Mouse (Mus musculus): Measurements from ENCODE around the gene Smyd2.

The Smyd2 gene

DNA sequence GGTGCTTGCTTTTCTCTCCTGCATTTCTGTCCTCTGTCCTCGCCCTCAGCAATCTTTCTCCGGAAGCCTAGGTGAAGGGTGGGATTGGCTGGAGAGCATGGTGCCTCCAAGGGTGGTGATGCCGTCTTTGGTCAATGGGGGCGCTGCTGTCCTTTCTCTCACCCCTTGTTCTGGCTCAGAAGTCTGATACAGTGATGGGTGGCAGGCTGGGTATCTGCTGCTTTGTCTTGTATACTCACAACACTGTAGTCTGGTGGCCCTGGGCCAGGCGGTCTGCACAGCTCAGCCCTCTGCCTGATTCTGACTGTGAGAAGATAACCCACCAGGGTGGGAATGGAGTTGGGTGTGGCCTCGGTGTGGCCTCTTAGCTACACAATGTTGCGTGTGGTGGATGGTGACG is 51.6 kb downstream of the Smyd2 start:
- peak; percentile 88 for DNase-seq

DNA sequence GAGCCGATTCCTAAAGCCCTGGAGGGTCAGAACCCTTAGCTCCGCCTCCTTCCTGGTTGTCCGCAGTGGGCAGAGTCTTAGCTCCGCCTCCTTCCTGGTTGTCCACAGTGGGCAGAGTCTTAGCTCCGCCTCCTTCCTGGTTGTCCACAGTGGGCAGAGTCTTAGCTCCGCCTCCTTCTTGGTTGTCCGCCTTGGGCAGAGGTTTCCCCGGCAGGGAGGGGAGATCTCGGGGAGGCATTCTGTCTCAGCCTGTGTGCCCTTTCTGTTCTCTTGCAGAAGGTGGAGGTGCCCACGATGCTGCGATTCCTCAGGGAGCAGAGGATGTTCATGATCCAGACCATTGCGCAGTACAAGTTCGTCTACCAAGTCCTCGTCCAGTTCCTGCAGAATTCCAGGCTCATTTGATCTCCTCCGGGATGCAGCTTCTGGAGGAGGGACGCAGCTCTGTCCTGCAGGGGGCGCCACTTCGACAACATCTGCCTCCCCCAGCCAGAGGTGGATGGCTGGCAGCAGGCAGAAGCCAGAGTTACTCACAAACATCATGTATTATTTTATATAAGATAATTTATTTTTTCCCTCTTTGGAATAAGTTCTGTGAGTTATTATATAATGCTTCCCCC is 52.4 kb downstream of the Smyd2 start:
- DNase-seq: peak; percentile 88

DNA sequence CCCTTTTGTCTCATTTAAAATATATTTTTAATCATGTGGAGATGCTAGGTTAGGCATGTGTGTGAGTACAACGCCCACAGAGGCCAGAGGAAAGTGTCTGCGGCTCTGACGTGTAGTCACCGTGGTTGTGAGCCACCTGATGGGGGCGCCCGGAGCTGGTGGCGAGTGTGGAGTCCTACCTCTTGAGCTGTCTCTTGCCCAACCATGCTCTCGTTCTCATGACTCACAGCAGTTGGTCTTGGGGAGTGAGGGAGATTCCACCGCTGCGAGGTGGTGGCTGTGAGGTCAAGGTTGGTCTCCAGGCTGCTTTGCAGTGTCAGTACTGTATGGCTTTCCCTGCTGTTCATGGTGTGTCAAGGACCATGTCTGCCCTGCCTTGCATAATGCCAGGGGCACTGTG is 54.1 kb downstream of the Smyd2 start:
- DNase-seq: peak; percentile 90

DNA sequence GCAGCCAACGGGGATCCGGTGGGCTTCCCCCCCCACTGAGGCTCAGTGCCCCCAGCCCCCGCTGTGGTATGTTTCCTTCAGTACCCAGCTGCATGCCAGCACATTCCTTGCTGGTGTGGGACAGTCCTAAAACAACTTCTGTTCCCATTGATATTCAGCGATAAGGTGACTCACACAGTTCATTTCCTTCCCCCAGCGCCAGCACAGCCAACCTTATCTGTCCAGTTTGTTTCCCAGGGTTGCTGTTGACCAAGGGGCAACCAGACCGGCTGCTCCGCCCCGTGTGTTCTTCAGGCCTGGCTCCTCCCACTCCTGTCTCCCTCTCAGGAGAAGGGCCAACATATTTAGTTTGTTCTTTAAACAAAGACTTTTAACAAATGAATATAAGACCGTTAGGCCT is 54.7 kb downstream of the Smyd2 start:
- peak; percentile 99 for DNase-seq

DNA sequence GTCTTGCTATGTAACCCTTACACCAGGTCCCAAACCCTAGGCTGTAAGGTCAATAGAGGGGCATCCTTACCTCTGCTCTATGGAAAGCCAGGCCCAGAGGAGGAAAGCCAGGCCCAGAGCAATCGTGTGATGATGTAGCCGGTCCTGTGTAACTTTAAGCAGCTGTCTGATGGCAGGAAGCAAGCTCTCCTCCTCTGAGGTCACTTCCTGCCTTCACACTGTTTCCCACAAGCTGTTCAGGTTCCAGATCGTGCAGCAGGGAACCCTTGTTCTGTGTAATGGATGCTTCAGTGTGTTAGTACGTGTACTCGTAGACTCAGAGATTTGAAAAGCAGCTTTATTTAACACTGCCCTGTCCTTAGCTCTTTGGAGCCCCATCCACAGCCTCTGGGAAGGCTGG is 55.1 kb downstream of the Smyd2 start:
- DNase-seq: peak; percentile 97

DNA sequence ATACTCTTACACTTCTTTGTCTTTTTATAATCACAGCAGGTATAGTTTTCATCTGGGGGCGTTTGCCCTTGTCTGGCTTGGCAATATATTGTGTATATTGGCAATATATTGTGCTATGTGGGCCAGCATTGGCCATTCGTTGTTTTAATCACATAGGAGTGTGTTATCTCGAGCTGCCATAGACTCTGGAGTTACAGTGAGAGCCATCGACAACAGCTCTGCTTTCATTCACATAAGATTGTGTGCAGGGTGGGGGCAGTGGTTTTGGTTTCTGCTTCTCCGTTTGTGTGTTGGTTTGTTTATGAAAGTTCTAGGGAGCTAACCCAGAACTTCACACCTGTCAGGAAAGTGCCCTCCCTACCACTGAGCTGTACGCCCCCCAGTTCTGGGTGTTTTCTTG is 55.5 kb downstream of the Smyd2 start:
- no peak for DNase-seq

DNA sequence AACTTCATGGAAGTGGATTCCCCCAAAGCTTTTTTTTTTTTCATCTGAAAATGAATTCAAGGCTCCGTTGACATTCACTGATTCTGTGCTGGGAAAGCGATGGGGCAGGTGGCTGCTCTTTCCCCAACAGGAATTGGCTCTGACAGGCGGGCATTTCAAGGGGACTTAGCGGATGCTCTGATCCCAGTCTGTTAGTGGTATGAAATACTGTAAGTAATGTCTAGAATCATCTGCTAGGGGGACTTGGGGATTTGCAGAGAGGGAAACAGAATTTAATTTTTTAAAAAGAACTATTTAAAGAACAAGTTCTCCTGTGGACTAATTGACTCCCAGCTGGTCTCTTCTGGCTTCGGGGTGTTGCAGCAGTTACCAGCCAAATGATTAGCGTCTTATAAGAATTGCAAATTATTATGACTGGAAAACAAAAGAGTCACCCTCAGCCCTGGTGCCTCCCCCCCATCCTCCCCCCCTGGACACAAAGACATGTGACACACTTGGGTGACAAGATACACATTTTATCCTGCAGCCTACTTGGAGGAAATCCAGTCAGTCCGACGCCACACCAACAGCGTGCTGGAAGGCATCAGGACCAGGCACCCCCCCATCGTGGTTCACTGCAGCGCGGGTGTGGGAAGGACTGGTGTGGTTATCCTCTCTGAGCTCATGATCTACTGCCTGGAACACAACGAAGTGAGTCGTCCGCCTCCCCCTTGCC is 57.2 kb downstream of the Smyd2 start:
- peak; percentile 92 for DNase-seq

DNA sequence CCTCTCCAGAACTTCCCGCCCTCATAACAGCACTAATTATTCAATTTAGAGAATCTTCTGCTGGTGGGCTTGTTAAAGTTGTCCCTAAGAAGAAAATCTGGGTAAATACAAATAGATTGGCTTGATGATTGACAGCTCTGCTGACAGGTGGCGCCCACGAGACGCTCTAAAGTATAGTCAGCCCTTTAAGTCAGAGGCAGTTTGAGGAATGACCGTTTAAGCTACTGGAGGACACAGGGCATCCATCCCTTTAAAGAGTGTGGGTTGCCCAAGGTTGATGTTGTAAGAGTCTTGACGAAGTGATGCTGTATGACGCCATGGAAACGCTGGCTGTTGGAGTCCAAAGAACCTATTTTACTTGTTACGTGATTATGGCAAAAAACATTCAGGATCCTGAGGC is 57.9 kb downstream of the Smyd2 start:
- DNase-seq: no peak

DNA sequence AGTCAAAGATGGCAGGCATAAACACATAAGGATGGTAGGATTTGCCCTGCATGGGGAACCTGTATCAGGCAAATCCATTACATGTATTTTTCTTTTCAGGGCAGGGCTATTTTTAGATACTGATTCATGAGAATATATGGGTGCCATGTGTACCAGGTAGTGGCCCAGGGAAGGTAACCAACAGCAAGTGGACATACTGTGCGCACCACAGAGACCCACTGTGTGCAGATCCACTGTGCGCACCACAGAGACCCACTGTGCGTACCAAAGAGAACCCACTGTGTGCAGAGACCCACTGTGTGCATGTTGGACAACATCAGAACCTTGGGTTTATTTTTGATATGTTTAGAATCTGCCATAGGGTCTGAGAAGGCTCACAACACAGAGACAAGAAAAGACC is 58.4 kb downstream of the Smyd2 start:
- DNase-seq: no peak

DNA sequence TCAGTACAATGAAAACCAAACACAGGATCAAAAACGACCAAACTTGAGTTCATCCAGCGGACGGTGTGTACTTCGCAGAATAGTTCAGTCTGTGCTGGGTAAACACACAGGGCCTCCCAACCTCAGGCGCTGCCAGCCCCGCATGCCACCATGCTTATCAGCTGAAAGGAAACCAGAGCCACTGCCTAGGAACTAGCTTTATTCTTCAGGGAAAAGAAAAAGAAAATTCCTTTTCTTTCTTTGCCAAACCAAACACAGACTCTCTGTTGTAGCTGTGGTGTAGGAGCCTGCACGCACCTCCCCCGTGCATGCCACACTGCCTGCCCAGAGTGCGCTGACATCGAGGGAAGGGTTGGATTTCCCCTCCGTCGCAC is 61.2 kb downstream of the Smyd2 start:
- DNase-seq: peak; percentile 98

DNA sequence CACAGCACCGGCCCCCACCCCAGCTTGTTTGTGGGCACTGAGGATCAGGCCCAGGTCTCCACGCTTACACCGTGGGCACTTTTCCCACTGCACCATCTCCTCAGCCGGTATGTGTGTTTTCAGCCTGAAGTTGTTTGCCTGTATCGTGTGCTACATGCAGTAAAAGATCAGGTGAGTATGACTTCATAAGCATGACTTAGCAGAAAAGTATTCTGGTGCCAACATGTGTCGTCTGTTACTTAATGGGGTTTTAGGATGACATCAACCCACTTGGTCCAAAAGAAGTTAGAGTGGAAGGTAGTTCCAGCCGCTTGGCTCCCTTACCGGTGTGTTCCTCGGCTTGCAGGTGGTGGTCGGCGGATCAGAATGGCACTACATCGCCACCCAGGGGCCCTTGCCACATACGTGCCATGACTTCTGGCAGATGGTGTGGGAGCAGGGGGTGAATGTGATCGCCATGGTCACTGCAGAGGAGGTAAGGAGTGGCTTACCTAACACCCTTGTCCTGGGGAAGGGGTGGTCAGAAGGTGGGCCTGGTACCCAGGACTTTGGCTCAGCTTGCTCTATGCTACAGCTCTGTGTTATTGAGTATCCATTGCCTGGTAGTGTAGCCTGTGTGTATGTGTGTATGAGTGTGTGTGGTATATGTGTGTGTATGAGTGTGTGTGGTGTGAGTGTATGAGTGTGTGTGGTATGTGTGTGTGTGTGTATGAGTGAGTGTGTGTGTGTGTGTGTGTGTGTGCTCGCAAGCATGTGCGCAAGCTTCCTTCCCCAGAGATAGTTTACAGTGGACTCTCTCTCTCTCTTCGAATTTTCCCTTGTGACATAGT is 61.8 kb downstream of the Smyd2 start:
- DNase-seq: peak; percentile 95

DNA sequence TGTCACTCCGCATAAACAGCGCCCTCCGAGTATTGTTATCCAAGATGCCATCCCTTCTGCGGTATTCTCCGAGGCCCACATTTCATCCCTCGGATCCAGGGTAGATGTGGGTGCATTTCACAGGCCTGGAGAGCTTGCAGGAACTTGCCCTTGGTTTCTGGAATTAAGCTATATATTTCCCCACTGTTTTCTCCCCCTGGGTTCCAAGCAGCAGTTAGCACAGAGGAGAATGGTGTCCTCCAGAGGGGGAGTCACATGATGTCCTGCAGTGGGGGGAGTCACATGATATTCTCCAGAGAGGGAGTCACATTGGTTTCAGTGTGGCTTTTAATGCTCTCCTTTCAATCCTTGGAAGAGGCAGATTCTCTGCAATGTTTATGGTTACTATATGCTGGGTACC is 63.8 kb downstream of the Smyd2 start:
- peak; percentile 91 for DNase-seq

DNA sequence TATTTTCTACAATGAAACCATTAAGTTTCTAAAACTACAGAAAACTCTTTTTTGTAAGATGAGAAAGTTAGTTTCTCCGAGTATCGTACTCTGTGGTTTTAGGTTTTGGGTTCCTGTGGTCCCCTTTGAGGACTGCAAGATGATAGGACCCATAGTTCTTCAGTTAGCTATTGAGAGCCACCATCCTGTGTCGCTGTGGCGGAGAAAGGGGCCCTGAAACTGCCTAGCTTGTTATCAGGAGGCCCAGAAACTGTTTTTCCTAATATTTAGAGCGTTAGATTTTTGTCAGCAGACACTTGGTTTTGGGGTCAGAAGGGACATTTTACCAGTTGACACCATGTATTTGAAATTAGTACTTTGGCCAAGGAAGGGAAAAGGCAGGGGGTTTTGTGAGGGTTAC is 66.4 kb downstream of the Smyd2 start:
- no peak for DNase-seq

DNA sequence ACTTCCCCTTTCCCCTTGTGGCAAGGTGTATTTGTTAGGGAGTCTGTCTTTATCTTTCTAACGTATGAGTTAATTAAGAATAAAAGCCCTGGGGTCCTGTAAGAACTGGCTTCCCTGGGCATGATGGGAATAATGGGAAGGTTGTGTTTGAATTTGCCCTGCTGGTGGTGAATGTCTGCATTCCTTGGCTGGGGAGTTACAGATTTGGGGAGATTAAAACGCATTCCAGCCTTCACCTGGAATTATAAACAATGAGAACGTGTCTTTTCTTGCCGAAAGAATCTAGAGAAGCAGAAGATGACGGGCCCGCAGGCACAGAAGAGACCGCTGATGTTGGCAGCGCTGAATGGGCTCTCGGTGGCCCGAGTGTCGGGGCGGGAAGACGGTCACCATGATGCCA is 67.5 kb downstream of the Smyd2 start:
- DNase-seq: no peak

DNA sequence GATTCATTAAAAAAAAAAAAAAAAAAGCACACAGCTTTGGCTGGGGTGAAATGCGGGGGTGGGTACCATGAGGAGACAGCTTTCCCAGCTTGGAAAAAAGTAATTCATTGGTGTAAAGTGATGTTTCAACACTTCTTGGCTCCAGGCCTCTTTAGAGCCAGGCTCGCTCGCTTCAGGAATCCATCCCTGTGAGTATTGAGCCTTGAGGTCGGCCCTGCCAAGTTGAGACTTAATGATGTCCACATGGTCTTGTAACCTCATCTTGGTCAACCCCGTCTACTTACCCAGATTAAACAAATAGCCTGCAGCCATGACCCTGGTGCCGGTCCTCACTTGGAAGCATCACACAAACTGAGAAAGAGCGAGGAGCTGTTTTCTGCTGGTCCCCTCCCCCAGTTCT is 69.7 kb downstream of the Smyd2 start:
- DNase-seq: peak; percentile 95

DNA sequence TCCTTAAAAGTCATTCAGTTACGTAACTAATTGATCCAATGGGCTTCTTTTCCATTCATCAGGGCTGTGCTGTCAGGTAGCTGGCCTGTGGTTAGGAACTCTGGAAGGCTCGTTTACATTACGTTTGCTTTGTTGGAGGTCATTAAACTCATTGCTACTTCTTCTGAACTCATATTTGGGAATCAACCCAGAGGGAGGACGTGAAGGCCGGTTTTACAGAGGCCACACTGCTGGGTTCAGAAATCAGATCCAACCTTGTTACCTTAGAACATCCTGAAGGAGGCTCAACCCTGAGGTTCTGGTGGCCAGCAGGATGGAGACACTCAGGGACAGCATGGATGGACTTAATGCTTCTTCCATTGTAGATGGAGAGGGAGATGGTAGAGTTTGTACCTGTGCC is 70.1 kb downstream of the Smyd2 start:
- DNase-seq: no peak

DNA sequence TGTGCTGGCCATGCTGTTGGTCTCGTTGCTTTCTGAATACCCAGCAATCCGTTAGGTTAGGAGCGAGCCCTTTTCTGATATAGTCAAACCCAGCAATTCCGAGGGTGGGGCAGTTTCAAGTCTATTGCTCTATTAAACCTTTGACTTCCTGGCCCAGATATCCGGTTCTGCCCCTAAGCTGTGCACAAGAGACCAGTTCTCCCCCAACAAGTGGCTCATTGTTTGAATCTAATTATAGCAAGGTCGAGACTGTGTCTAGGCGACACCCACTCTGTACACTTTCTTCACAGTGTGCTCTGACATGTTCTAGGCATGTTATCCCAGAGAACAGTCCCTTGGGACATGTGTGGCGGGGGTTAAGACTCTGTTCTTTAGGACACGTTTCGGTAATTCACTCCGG is 72.6 kb downstream of the Smyd2 start:
- DNase-seq: peak; percentile 95

DNA sequence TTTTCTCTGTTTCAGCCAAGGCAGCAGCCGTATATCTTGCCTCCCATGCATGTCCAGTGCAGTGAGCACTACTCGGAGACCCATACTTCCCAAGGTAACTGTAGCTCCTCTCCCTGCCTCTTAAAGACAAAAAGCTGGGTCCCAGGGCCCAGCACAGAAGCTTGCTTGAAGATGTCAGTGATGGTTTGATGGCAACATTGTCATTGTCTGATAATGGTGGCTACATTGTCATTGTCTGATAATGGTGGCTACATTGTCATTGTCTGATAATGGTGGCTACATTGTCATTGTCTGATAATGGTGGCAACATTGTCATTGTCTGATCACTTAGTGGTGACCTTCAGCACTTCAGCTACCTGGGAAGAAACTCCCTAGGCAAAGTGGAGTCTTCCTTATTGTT is 75.8 kb downstream of the Smyd2 start:
- DNase-seq: no peak

DNA sequence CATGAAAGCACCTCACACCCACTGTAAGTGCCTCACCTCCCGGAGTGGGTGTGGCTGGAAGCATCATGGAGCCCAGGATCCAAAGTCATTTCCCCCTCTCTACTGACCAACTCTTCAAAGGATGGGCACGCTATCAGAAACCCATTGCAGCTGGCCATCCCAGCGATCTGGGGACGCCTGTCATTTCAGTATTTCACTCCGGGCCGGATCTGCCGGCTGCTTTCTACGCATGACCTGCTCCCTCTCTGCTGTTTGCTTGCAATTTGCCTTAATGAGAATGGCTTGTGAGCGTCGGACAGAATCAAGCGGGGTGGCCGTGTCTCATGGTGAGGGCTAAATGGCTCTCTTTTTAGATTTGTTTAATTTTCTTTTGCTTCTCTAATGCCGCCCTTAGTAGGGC is 88.0 kb downstream of the Smyd2 start:
- DNase-seq: no peak

DNA sequence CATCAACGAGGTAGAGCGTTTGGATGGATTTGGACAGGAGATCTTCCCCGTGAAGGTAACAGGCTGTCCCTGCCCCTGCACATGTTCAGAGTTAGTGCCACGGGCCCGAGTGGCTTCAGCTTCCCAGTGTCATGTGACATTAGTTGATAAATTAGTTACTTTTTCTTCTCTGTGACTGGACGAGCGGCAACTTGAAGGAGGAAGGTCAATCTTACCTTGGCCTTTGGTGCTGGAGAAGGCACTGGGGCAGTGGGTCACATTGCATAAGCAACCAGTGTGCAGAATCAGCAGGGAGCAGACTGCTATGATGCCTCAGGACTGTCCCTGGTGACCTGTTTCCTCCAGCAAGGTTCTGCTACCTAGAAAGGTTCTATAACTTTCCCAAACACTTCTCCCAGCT is 88.8 kb downstream of the Smyd2 start:
- DNase-seq: no peak

DNA sequence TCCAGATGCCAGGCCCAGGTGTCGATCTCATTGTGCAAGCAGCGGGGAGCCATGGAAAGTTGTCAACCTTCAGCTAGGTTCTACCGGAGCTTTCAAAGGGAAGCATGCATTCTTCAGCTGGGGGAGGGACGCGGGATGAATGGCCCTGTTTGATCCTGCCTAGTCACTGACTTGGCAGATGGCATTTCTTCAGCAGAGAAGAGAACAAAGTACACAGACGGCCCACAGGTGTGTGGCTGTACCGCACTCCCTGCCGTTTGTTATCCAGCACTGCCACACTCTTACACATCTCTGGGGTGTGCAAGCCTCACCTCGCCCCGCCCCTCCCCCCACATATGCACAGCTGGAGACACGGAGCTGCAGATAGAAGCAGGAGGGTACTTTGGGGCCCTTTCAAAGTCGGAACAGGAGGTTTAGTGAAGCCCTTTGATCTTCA is 91.3 kb downstream of the Smyd2 start:
- DNase-seq: peak; percentile 89

Measured in heart, adult 11 months (tissue).